22 mouse cellular contexts compared by ENCODE assay signal in the genomic region with DNA sequence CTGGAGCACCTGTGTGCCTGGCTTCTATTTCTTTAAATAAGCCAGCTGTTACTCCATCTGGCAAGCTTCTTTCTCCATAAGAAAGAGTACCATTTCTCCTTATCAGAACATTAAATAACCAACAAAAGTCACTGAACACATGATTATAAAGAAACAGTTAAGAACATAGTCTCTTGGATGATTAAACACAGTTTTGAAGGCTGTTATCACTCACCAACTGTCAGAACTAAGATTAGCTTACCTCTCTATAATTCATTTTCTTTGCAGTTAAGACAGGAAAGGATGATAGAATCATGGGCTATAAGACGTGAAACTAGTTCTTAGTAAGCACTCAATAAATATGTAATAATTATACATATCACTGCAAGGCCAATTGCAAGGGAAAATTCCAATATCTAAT. TPM values are rescaled to one million over a fixed set of nuclear protein-coding genes. Genes with fewer than 3 reads are reported as not detected.
DNase-seq lines count a peak whose midpoint lies in the region; ATAC-seq and TF ChIP-seq lines count a peak whose summit lies in the region.
"Had no signal": no experiment of that assay in that cellular context is flagged by ENCODE, and none has a peak within 500 bp of the region (broad histone marks: within the 10 kb centered on the region; RNA-seq: fewer than 3 reads in every experiment).

No protein-coding gene starts in this region.

- TF ChIP-seq EP300 in MEL (IDR thresholded peaks at IDR 0.05; ENCODE audit: low read depth in 1 of 2, low read length in 2 of 2): peak; percentile 85 to 91
- TF ChIP-seq EP300 in liver, embryonic 14.5 days (IDR thresholded peaks at IDR 0.05; ENCODE audit: low read depth): peak; percentile 35; the same call in 1 of the 2 replicates

- H3K4me2 ChIP-seq in liver, embryonic 12.5 days: no peak overlapping the region
- no peak overlapping the region for H3K4me2 ChIP-seq in liver, embryonic 14.5 days (ENCODE audit: low read depth)
- H3K4me2 ChIP-seq: embryonic facial prominence, embryonic 12.5 days; embryonic facial prominence, embryonic 15.5 days; heart, embryonic 11.5 days; hindbrain, embryonic 12.5 days had no signal

- peaks cover 11% of the 10 kb centered on the region; the same call in 1 of the 2 replicates for H3K79me2 ChIP-seq in MEL (ENCODE audit: control insufficient read depth, insufficient read depth, low read length, poor library complexity)

- H3K36me3 ChIP-seq in liver, embryonic 12.5 days: peaks cover 6% of the 10 kb centered on the region
- H3K36me3 ChIP-seq in MEL (ENCODE audit: control insufficient read depth in 1 of 2, insufficient read depth in 2 of 2, low read length in 2 of 2): peaks cover 0 to 43% of the 10 kb centered on the region in 2 experiments; a peak in 2 of 4 replicates
- H3K36me3 ChIP-seq in liver, embryonic 14.5 days (replicated peaks; ENCODE audit: control insufficient read depth, insufficient read depth, low read depth): peaks cover 3% of the 10 kb centered on the region; the same call in 1 of the 2 replicates
- H3K36me3 ChIP-seq: embryonic facial prominence, embryonic 12.5 days; embryonic facial prominence, embryonic 15.5 days; hindbrain, embryonic 12.5 days had no signal

- peak overlapping the region; percentile 36; the same call in 1 of the 2 replicates for H3K27ac ChIP-seq in liver, embryonic 12.5 days
- H3K27ac ChIP-seq in MEL (ENCODE audit: control insufficient read depth, low read depth, low read length): peak overlapping the region; percentile 76
- H3K27ac ChIP-seq in liver, embryonic 14.5 days: no peak overlapping the region
- H3K27ac ChIP-seq: embryonic facial prominence, embryonic 12.5 days; embryonic facial prominence, embryonic 15.5 days; hindbrain, embryonic 12.5 days had no signal

- DNase-seq in liver (no peak), MEL (ENCODE audit: low read depth, low spot score) (peak; percentile 28)
- DNase-seq in liver, embryonic 14.5 days (ENCODE audit: low read depth in 3 of 3, low spot score in 3 of 3): no peak
- no peak for DNase-seq in urinary bladder, postnatal 36 days (ENCODE audit: low spot score in 2 of 2)
- no peak for DNase-seq in kidney, adult 18-20 months
- DNase-seq: adrenal gland, postnatal 10 days; adrenal gland, postnatal 36 days; cerebellum, adult 11 months; cerebellum, adult 2 months; cerebellum, adult 9-11 months; cerebellum, postnatal 25 days; forebrain, postnatal 0 days; gastrocnemius, postnatal 10 days had no signal

- ATAC-seq in liver, embryonic 12.5 days: no peak
- no peak for ATAC-seq in liver, embryonic 14.5 days (ENCODE audit: insufficient read depth)
- ATAC-seq: CD4-positive, CD25-positive, alpha-beta regulatory T cell, adult 4 months; forebrain, embryonic 14.5 days; forebrain, postnatal 0 days; hindbrain, embryonic 16.5 days; Patski had no signal

- no peak for TF ChIP-seq CTCF in MEL (IDR thresholded peaks at IDR 0.05 in 2 of 3, conservative IDR thresholded peaks at IDR 0.05 in 1 of 3; ENCODE audit: control insufficient read depth in 1 of 3, insufficient read depth in 1 of 3, low read depth in 2 of 3, low read length in 3 of 3, poor library complexity in 1 of 3, severe bottlenecking in 1 of 3)
- TF ChIP-seq CTCF in liver, embryonic 14.5 days (IDR thresholded peaks at IDR 0.05; ENCODE audit: low read depth): no peak

- no peaks in the 10 kb centered on the region for H3K27me3 ChIP-seq in liver, embryonic 12.5 days (replicated peaks)
- no peaks in the 10 kb centered on the region for H3K27me3 ChIP-seq in MEL (ENCODE audit: control insufficient read depth in 1 of 2, insufficient read depth in 2 of 2, low read length in 2 of 2)
- H3K27me3 ChIP-seq in liver, embryonic 14.5 days (ENCODE audit: control insufficient read depth, insufficient read depth, low read length): no peaks in the 10 kb centered on the region
- H3K27me3 ChIP-seq: embryonic facial prominence, embryonic 12.5 days; embryonic facial prominence, embryonic 15.5 days; hindbrain, embryonic 12.5 days; Patski had no signal

- peaks cover 70% of the 10 kb centered on the region for H3K4me1 ChIP-seq in liver, embryonic 12.5 days
- H3K4me1 ChIP-seq in MEL (ENCODE audit: control insufficient read depth in 1 of 2, insufficient read depth in 2 of 2, low read length in 2 of 2): peaks cover 31 to 40% of the 10 kb centered on the region in 2 experiments
- H3K4me1 ChIP-seq in liver, embryonic 14.5 days (replicated peaks; ENCODE audit: control insufficient read depth in 2 of 2, insufficient read depth in 2 of 2, low read length in 1 of 2): peaks cover 11 to 30% of the 10 kb centered on the region in 2 experiments
- H3K4me1 ChIP-seq: embryonic facial prominence, embryonic 12.5 days; embryonic facial prominence, embryonic 15.5 days; hindbrain, embryonic 12.5 days had no signal

- H3K4me3 ChIP-seq in liver, embryonic 12.5 days: no peak overlapping the region
- 0 out of 4 replicates have a peak overlapping the region, but pooled peaks of 1 of the 2 experiments have one; percentile 16 for H3K4me3 ChIP-seq in MEL (ENCODE audit: control insufficient read depth in 1 of 2, insufficient read depth in 1 of 2, low read depth in 2 of 2, low read length in 2 of 2)
- no peak overlapping the region for H3K4me3 ChIP-seq in liver, embryonic 14.5 days (ENCODE audit: insufficient read depth in 1 of 2, low read depth in 2 of 2, low read length in 2 of 2)
- H3K4me3 ChIP-seq: embryonic facial prominence, embryonic 12.5 days; embryonic facial prominence, embryonic 15.5 days; hindbrain, embryonic 12.5 days had no signal

- WGBS in liver, embryonic 12.5 days (ENCODE audit: insufficient replicate concordance): 32% methylated on average over 1 of the region's 1 CpGs
- WGBS in liver, embryonic 14.5 days (ENCODE audit: insufficient replicate concordance): 13% methylated on average over 1 of the region's 1 CpGs

- no peak overlapping the region for H3K9ac ChIP-seq in liver, embryonic 12.5 days
- H3K9ac ChIP-seq in MEL (ENCODE audit: control insufficient read depth, low read depth, low read length, poor library complexity, severe bottlenecking): no peak overlapping the region
- H3K9ac ChIP-seq in liver, embryonic 14.5 days (replicated peaks): no peak overlapping the region
- H3K9ac ChIP-seq: embryonic facial prominence, embryonic 12.5 days; embryonic facial prominence, embryonic 15.5 days; forebrain, postnatal 0 days; hindbrain, embryonic 12.5 days had no signal

- no peaks in the 10 kb centered on the region for H3K9me3 ChIP-seq in liver, embryonic 12.5 days (replicated peaks)
- H3K9me3 ChIP-seq in MEL (replicated peaks; ENCODE audit: insufficient read depth, low read length): no peaks in the 10 kb centered on the region
- no peaks in the 10 kb centered on the region for H3K9me3 ChIP-seq in liver, embryonic 14.5 days (ENCODE audit: control insufficient read depth, low read length)
- H3K9me3 ChIP-seq: embryonic facial prominence, embryonic 12.5 days; embryonic facial prominence, embryonic 15.5 days; hindbrain, embryonic 12.5 days had no signal

- TF ChIP-seq POLR2A in MEL (IDR thresholded peaks at IDR 0.05; ENCODE audit: control insufficient read depth in 1 of 2, insufficient read depth in 1 of 2, low read depth in 1 of 2, low read length in 2 of 2, poor library complexity in 1 of 2): no peak

- no peak for TF ChIP-seq RAD21 in MEL (IDR thresholded peaks at IDR 0.05; ENCODE audit: low read depth, low read length)

TF ChIP-seq in MEL, 35 proteins besides CTCF, POLR2A, EP300 and RAD21:
- TF ChIP-seq ZC3H11A (IDR thresholded peaks at IDR 0.05; ENCODE audit: low read depth, low read length): no peak
- 0 out of 2 replicates have a peak, but pooled peaks have one; percentile 47 for TF ChIP-seq HCFC1 (IDR thresholded peaks at IDR 0.05; ENCODE audit: low read depth, low read length)
- peak; percentile 75 for TF ChIP-seq SIN3A (IDR thresholded peaks at IDR 0.05; ENCODE audit: low read length)
- TF ChIP-seq MEF2A (IDR thresholded peaks at IDR 0.05; ENCODE audit: extremely low read depth, insufficient replicate concordance, low read depth, low read length, poor library complexity, severe bottlenecking): 0 out of 2 replicates have a peak, but pooled peaks have one; percentile 43
- no peak for TF ChIP-seq MAFK (IDR thresholded peaks at IDR 0.05; ENCODE audit: borderline replicate concordance, low read depth, low read length)
- no peak for TF ChIP-seq ZKSCAN1 (IDR thresholded peaks at IDR 0.05; ENCODE audit: low read depth, low read length)
- no peak for TF ChIP-seq MAX (IDR thresholded peaks at IDR 0.05; ENCODE audit: low read length)
- peak; percentile 81 for TF ChIP-seq MYB (IDR thresholded peaks at IDR 0.05; ENCODE audit: low read depth, low read length)
- no peak for TF ChIP-seq JUND (IDR thresholded peaks at IDR 0.05; ENCODE audit: low read depth, low read length)
- TF ChIP-seq CHD1 (IDR thresholded peaks at IDR 0.05; ENCODE audit: low read depth, low read length): no peak
- TF ChIP-seq ETS1 (IDR thresholded peaks at IDR 0.05; ENCODE audit: low read depth, low read length): peak; percentile 93
- peak; percentile 87 for TF ChIP-seq TCF12 (IDR thresholded peaks at IDR 0.05; ENCODE audit: low read depth, low read length)
- TF ChIP-seq GATA1 (IDR thresholded peaks at IDR 0.05; ENCODE audit: low read depth, low read length): peak; percentile 85
- no peak for TF ChIP-seq ZMIZ1 (IDR thresholded peaks at IDR 0.05; ENCODE audit: low read depth, low read length)
- peak; percentile 56; the same call in 1 of the 2 replicates for TF ChIP-seq RCOR1 (IDR thresholded peaks at IDR 0.05; ENCODE audit: low read depth, low read length)
- TF ChIP-seq USF1 (IDR thresholded peaks at IDR 0.05; ENCODE audit: low read depth, low read length): no peak
- TF ChIP-seq UBTF (IDR thresholded peaks at IDR 0.05; ENCODE audit: borderline replicate concordance, insufficient read depth, low read depth, low read length): no peak
- no peak; the same call in 1 of the 2 replicates for TF ChIP-seq CHD2 (IDR thresholded peaks at IDR 0.05; ENCODE audit: low read length)
- TF ChIP-seq MXI1 (IDR thresholded peaks at IDR 0.05; ENCODE audit: low read depth, low read length): no peak
- TF ChIP-seq POLR2AphosphoS2 (IDR thresholded peaks at IDR 0.05; ENCODE audit: low read length): no peak

RNA-seq across cellular contexts. Expression of a gene that starts 36.9 kb away (rescaled TPM):
- 93.9 and 99.9 TPM in 2 replicates for polyA plus RNA-seq in liver, embryonic 12.5 days (2016; fragmentation: Nextera tagmentation; extraction: Ambion mirVana)
- 13.2 TPM in 2 replicates for total RNA-seq in MEL (2012; rRNA removed)
- 10 to 100 TPM in 1 of 2 experiments, not detected in 1; 17.9 TPM for polyA plus RNA-seq in MEL (2012; ENCODE audit: insufficient read depth in 1 of 2, insufficient read length in 2 of 2, low read depth in 1 of 2, low replicate concordance in 2 of 2, missing spikeins in 1 of 2)
- 32.8 and 33.8 TPM in 2 replicates for polyA plus RNA-seq in liver, embryonic 14.5 days (2012; rRNA removed)
- polyA plus RNA-seq in liver, embryonic 14.5 days (2014; fragmentation: Nextera tagmentation; extraction: Ambion mirVana): 63.5 and 69.3 TPM in 2 replicates
